Mouse (Mus musculus): ENCODE results near the gene Neurog3.

Gene Neurog3

DNA sequence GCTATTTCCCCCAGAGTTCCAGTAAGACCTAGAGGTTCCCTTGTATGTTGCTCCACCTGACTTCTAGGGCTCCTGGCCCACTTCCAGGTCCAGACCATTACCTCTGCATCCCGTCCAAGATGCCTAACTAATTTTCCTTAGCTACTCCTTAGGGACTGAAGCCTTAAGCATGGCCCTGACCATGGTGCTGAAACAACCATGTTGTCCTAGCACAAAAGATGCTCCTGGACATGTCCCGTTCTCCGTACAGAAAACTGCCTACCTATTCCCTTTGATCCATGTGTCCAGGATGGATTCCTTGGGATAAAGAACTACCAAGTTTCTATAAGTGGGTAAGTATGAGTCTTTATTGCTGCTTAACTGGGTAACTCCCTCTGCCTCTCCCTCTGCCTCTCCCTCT lies 5.2 kb downstream of the Neurog3 start:
- no peak for DNase-seq

DNA sequence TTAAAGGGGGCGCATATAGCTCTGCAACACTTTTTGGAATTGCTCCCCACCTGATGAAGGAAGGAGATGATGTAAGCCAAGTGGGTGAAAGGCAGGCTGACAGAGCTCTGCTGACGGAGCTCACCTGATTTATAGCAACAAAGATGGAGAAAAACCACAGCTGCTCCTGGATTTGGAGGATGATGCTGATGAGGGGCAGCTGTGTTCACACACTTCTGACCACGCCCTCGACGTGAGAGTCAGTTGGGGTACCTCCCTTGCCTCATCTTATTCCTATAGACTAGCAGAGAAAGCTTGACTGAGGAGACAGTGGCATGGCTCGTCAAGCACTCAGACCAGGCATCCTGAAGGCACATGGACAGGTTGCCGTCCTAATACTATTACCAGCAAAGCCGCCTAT lies 10.9 kb downstream of the Neurog3 start, which contains the start of gene Fam241b:
Fam241b (minus strand) TSS at position 101 of the 400 bp plus-strand sequence.
- DNase-seq, result no peak

DNA sequence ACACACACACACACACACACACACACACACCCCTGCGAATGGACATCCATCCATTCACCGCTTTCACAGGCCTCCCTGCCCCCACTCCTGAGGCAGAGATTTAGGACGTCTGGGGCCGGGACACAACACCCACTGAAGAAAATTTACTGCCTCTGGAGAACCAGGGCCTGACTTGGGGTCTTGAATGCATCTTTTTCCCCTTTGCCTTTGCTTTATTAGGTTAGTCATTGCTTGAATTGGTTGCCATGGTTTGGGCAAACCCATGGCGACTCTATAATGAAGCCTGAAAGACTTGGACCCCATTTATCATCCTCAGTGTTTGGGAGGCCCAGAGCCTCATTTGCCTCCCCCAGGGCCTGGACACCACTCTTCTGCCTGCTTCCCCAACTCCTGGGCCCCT lies 13.1 kb downstream of the Neurog3 start:
- DNase-seq, result no peak

DNA sequence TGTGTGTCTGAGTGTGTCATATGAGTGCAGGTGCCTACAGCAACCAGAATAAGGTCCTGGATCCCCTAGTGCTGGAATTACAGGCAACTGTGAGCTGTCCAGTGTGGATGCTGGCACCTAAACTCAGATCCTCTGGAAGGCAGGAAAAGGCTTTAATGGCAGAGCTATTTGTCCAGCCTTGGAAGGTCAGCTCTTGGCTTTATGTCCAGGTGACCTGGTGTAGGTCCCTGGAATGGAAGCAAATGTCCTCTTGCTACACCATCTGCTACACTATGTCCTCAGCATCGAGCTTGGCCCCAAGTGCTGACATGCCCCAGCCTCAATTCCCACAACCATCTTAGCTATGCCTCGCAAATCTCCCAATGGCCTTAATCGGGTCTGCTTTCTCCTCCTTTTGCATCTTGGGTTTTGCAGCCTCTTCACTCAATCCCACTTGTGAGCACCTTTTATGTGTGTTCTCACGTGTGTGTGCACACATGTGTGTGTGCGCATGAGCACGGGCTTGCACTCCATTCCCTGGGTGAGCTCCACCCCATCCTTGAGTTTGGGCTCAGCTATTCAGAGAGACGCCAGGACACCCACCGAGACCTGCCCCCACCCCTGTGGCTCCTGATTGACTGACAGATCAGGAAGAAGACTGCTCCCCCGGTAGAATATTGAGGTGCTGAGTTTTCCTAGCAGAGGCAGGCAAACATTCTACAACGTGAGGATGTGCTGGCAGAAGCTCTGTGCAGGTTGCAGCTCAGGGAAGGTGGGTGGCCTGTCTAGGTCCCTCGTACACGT lies 14.8 kb downstream of the Neurog3 start:
- peak; percentile 13 for DNase-seq

DNA sequence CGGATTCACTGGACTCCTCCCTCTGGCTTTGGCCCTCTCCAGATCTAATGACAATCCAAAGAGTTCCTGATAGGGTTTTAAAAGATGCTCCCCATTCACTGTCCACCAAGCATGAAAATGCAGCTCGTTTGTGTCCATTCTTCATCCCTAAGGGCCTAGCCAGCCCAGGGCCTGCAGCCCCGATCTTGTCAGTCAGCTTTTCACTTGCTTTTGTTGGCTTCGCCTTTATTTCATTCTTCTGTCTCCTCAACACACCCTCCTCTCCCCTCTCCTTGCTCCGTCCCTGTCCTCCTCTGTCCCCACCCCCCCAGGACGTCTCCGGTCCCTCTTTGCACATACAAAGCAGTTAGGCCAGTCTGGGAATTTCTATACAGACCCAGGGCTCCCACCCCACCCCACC lies 17.0 kb downstream of the Neurog3 start:
- DNase-seq, result no peak

DNA sequence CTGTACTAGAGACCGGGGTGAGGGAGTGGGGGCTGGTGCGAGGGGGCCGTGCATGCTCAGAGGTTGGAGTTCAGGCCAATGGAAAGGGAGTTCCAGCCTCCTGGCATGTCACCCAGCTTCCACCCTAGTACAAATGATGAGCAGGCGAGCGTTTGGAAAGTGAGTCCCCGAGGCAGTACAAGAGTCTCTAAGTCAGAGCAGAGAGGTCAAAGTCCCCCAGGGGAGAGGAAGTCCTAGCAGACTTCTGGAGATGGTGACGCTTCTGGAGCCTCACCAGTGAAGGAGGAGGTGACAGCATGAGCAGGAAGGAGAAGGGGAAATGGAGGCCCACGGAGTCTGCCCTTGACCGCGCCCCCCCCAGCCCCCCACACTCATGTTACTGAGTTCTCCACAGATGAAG lies 29.5 kb downstream of the Neurog3 start:
- no peak for DNase-seq

DNA sequence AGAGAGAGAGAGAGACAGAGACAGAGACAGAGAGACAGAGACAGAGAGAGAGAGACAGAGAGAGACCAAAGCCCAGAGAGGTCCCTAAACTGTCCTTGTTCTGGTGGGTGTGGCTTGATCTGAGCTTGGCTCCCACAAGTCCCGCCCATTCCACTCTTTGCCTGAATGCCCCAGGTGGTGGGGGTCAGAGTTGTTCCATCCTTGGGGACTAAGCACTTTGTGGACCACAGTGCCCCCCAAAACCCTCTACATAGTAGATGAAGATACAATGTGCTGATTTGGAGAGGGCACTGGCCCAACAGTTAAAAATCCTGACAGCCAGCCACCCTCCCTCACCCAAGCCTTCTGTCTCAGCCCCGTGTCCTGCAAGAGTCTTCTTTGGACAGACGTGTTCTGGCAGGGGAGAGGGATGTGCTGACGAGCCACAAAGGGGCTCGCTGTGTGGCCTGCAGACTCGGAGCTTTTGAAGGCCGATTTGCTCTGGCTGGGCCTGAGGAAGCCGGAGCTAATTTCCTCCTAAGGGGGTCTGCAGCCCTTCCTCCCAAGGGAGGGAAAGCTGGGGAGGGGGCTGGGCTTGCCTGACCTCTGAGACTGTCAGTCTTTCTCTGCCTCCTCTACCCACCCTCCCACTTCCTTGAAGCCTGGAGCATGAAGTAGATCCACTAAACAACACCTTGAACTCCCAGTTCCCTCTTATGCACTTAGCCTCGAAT lies 40.1 kb downstream of the Neurog3 start:
- no peak for DNase-seq

DNA sequence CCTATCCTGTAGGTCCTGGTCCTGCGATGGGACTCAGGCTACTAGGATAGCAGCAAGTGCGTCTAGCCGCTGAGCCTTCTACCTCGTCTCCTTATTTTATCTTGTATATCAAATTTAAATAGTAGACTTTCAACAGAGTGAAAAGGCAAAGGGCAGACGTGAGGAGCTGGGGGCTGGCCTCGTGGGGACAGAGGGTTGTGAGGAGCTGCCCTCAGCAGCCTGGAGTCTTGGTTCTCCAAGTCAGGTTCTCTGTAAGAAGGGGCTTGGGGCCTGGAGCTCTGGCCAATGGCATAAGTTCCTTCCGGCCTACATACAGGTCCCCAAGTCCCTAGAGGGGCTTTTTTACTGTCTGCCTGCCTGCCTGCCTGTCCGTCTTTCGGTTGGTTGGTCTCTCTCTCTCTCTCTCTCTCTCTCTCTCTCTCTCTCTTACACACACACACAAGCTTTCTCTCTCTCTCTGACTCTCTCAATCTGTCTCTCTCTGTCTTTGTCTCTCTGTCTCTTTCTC lies 41.1 kb downstream of the Neurog3 start:
- no peak for DNase-seq

DNA sequence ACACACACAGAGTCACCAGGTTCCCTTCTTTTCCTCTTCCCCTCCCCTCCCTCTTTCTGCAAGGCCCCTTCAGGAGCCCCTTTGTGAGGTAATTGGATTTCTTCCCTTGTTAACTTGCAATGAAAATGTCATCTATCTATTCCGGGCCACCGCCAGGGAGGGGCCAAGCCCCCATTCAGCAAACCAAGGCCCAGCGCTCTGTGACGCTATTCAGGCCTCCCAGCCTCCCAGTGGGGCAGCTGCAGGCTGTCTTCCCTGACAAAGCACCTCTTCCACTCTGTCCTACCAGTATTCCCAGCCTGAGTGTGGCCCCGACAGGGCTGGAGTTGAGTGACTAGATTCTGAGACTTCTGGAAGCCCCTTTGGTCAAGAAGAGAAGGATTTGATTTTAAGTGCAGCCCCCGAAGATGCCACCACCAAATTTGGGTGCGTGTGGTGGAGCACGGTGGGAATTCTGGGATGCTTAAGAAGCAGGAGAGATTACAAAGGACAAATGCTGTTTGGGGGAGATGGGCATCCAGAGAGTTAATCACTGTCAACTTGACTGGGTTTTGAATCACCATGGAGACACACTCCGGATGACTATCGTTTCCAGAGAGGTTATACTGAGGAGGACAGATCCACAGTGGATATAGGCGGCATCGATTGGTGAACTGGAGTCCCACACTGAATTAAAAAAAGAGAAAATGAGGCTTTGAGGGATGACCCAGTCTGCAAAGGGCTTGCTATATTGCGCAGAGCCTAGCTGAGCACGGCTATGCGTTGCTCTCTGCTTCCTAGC lies 41.8 kb downstream of the Neurog3 start:
- DNase-seq, result no peak

DNA sequence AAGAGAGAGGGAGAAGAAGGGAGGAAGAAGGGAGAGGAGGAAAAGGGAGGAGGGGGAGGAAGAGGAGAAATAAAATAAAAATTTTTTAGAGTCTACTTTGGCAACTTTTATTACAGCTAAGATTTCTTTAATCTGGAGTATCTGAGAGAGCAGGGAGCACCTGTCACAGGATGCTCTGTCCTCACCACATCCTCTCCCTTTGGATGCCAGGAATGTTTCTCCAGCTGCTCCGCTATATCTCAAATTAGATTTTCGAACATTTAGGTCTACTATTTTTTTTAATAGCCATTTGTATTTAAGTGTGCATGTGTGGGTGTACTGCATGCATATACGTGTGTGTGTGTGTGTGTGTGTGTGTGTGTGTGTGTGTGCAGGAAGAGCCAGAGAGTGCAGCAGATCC lies 47.1 kb downstream of the Neurog3 start:
- no peak for DNase-seq

DNA sequence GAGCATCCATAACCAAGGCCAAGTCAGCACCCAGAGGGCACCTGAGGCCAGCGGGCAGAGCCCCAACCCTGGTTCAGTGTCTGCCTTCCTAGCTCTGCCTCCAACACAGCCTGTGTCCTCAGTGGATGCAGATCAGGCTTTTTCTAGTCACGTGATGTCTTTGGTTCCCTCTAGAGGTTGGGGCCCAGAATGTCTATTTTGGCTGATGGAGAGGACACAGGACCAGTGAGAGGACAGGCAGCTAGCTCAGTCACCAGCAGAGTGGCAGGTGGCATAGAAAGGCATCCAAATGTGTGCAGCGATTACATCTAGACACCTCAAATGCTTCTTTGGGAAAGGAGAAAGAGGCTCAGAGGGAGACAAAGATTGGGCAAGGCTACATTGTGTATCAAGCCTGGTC lies 48.8 kb downstream of the Neurog3 start:
- DNase-seq, result peak; percentile 61

DNA sequence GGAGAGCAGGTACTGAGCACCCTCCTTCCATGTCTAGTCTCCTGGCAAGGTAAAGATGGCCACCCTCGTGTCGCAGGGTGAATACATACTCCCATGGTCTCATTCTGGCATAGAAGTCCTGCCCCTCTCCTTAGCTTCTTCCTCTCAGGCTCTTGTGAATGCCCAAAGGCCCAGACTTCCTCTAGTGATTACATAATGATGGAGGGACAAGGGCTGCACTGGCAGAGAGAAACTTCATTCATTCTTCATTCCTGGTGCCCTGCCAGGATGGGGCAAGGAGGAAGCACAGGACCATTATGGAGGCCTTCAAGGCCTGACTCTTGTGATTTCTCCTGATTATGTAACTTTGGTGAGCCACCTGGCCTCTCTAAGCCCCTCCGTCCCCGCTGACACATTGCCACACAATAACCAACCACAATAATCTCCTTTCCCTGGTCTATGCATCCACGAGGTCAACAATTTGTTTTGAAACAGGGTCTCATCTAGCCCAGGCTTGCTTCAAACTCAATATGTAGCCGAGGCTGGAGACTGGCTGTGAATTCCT lies 49.7 kb downstream of the Neurog3 start:
- DNase-seq, result no peak

DNA sequence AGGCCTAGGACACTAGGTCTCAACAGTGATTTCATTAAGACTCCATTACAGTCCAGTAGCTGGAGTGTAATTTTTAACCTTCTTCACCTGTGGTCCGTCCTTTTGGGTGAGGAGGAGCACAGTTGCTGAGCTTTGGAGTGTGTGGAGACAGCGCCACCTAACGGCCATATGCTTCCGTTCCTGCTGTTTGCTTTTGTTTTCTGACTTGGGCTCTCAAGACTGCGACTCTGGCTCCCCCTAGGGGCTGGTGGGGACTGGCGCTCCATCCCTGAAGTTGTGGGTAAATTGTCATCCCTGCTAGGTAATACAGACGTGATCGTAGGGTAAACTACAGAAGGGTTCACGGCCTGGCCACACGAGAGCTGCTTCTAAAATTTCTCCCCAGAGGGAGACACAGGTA lies 50.2 kb downstream of the Neurog3 start:
- DNase-seq, result peak; percentile 98
